Mouse (Mus musculus) inflammation-experienced regulatory T-cells, adult 6 months (primary cell): ENCODE measurements around the gene 2700097O09Rik. TPM values are rescaled to one million over a fixed set of nuclear protein-coding genes. Genes with fewer than 3 reads are reported as not detected.
"Not testable (repeated sequence)": the region's sequence is repeated elsewhere in the genome, so short reads cannot be mapped to it uniquely, and the experiment has no call there.

Source experiments
- ATAC-seq: one replicate; pipeline ENCODE4 v1.8.0; 2017
- polyA plus RNA-seq, 3 experiments: library from polyadenylated mRNA; unstranded; fragments of 100-300 nt; shearing (Covaris generic); gene quantifications; one replicate each; pipeline ENCODE4 v1.2.1; 2017

Gene 2700097O09Rik
- polyA plus RNA-seq, 3 experiments from 2014 or later = 18.7 to 24.4 (median 18.7) TPM

DNA sequence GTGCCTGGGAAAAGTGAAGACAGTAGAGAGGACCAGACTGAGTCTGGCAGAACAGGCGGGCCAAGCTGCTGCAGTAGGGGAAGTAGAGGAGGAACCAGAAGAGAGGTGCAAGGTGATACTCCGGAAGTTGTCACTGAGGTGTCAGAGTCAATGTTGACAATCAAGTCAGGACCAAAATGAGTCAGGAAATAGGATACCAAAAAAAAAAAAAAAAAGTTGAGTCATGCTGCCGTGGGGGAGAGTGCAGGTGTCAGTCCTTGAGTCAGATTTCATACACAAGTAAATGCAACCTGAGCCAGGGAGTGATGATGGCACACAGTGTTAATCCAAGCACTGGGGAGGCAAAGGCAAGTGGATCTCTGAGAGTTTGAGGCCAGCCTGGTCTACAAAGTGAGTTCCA lies 52.8 kb downstream of the 2700097O09Rik start:
- peak; percentile 80 for ATAC-seq

DNA sequence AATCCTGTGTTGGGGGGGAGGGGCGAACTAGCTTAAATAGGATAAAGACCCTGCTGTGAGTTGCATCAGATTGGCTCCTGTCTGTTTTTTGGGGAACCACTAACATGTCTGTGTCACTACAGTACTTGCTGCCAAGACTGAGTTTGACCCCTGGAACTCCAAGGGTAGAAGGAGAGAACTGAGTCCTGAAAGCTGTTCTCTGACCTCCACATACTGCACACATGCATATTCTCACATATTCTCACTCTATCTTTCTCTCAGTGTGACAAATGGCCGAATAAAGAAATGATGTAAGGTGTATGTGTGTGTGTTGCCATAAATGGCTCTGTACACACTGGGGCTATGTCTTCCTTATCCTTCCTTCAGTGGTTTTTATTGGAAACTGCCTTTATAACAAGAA lies 56.6 kb downstream of the 2700097O09Rik start:
- ATAC-seq = no peak

DNA sequence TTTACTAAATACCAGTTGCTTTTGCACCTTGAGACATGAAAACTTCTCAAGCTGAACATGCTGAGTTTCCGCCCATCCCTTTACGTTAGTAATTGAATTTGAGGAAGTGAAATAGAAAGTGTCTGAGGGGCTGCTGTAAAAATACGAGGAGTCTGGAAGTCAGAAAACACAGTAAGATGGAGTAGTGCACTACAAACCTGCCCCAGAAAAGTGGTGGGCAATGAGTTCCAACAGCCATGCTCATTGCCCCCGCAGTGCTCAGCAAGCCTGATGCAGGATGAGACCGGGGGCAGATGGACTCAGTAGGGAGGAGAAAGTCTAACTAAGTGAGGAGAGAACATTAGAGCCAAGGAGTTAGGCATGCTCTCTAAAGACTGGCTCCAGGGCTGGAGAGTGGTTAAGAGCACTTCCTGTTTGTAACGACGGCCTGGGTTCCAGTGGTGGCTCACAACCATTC lies 60.5 kb downstream of the 2700097O09Rik start:
- ATAC-seq = no peak

DNA sequence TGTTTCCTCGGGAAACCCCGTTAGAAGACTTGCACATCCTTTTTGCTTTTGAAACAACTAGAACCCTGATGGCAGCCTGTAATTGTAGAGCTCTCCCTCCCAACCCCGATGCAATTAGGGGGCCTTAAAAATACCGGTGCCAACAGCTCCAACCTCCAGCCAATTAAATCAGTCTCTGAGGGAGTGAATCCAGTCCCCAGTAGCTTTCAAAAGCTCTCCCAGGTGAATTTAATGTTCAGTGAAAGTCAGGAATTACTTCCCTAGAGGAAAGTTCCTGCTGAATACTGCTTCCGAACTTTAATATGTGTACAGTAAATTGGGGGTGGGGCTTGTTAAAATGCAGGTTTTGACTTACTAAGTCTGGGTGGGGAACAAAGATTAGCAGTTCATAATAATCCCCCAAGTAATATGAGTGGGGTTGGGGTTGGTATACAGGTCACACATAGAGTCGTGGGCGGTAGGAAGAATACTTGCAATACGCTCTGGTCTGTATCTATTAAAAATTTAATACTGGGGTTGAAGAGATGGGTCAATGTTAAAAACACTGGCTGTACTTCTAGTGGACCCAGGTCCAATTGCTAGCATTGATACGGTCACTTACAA lies 62.7 kb downstream of the 2700097O09Rik start:
- no peak for ATAC-seq

DNA sequence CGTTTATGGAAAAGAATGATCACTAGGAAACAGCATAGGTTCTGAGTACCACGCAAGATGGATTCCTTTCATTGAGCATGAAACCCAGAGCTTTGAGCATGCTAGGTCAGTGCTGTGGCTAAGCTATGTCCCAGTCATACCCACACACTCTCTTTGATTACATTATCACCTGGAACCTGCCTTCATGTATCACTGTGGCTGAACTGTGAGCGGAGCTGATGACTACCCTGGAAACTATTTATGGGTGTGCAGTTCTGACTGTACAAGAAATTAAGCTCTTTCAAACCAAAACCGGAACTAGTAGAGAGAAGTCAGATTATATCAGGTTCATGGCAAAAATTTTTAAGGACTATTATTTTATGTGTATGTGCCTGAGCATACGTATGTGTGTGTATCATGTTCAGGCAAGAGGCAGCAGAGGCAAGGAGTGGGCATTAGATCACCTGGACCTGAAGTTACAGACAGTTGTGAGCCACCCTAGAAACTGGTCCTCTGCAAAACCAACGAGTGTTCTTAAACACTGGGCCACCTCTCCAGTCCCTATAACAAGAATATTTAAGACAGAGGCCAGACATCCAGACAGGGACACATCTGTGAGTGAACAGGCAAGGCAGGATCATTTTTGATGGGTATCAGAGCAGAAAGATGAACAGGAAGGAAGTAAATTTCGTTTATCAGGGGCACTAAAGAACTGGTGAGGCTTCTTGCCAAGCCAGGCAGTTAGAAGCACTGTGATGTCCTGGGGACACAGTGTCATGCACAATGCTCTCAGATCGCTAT lies 63.4 kb downstream of the 2700097O09Rik start:
- peak; percentile 89 for ATAC-seq

DNA sequence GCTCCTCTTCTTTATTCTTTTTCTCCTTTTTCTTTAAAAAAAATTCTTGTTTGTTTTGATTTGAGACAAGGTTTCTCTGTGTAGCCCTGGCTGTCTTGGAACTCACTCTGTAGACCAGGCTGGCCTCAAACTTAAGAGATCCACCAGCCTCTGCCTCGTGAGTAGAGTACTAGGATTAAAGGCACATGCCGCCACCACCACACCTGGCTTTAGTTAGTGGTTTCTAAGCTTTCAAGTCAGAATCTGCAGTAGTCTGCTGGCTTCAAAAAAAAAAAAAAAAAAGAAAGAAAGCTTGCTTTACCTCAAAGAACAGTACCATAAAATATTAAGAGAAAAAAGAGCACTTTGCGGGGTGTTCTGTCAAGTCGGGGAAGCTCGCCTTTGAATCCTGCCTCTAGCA lies 64.5 kb downstream of the 2700097O09Rik start:
- no peak for ATAC-seq

DNA sequence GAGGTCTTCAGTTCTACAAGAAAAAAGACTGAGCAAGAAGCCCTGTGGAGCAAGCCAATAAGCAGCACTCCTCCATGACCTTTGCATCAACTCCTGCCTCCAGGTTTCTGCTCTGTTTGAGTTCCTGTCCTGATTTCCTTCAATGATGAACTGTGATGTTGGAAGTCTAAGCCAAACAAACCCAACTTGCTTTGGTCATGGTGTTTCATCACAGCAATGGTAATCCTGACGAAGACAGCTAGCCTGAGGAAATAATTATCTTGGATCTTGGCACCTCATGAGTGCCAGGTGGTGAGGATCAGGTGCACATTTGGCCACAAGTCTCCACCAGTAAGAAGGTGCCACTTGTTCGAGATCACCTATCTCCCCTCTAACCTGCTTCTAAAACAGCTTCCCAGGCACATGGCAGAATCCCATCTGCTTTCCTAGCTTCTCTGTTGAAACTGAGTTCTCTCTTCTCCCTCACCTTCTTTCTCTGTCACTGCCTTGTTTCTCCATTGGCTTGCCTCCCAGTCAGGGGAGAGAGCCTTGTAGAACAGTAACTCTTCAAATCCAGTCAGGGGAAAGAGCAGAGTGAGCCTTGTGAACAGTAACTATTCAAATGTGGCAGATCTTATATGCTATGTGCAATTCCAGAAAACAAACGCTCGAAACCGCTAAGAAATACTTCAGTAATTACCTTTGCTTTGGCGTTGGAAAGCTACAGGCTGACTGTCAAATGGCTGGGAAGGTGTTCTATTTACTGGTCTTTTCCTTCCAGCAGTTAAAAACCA lies 66.1 kb downstream of the 2700097O09Rik start, which contains the start of gene Baz1a:
Gene Baz1a, minus strand, starts transcription at position 723 of the 773 bp plus-strand sequence.
- no peak for ATAC-seq

DNA sequence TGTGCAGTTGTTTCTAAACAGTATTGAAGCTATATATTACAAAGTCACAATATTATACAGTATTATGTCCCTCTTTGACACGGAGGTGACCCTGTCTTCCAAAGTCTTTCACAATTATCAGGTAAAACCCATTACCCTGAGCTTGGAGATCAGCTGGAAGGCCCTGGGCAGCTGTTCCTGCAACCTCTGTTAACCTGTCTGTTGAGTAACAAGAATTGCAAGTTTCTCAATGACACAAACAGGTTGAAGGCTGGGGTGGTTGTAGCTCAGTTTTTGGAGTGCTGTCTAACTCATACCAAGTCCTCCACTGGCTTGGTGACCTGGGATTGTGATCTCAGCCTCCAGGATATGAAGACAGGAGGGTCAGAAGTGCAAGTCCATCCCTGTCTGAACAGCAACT lies 66.9 kb downstream of the 2700097O09Rik start:
- no peak for ATAC-seq

DNA sequence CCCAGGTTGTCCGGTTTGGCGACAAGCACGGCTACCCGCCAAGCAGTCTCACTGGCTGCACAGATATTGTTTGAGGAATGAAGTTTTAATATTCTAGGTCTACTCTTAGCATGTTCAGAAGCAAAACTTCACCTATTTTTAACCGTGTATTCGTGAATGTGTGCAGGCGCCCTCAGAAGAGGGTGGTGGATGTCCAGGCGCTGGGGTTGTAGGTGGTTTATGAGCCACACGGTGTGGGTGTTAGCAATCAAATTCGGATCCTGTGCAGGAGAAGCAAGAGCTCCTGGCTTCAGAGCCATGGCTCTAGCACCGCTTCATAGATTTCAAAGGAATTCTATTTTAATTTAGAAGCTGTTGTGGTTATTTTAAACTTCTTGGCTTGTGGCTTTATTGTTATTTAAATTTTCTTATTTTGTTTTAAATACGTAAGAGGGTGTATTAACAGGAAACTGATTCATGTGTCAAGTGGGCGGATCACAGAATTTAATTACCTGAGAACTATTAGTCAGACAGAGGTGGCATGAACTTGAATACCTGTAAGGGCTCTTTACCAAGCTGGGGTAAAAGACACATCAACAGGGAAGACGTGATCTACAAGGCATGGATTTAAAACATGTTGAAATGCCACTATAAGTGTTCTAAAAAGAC lies 72.4 kb downstream of the 2700097O09Rik start:
- peak; percentile 88 for ATAC-seq

DNA sequence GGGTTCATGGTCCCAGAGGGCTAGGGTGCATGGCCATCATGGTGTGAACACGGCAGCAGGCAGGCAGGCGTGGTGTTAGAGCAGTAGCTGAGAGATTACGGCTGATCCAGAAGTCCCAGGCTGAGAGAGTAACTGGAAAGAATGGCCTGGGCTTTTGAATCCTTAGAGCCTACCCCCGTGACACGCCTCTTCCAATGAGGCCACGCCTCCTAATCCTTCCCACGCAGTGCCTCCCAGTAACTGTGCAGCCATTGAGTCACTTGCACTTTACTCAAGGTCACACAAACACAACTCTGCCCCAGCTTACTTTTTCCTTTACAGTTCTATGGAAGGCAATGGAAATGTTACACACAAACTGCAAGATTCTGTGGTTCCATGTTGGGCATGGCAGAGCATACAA lies 73.8 kb downstream of the 2700097O09Rik start:
- no peak for ATAC-seq

DNA sequence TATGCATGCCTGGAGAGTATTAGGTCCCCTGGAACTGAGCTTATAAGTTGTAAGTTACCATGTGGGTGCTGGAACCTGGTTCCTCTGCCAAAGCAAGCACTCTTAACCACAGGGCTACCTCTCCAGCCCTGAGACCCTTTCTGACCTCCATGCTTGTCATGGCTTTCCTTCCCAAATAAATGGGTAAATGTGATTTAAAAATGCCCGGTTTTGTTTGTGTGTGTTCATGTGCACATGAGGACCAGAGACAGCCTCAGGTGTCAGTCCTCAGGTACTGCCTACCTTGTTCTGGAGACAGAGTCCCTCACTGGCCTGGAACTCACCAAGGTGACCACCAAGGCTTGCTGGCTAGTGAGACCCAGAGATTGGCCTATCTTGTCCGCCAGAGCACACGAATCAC lies 75.5 kb downstream of the 2700097O09Rik start:
- no peak for ATAC-seq

DNA sequence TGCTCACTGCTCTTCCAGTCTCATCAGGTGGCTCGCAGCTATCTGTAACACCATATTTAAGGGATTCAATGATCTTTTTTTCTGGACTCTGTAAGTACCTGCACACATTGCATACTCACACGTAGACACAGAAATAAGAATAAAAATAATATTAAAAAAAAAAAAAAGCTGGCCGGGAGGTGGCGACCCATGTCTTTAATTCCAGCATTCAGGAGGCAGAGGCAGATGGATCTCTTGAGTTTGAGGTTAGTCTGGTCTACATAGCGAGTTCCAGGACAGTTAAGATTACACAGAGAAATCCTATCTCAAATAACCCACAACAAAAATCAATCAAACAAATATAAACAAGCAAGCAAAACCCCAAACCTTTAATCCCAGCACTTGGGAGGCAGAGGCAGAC lies 76.1 kb downstream of the 2700097O09Rik start:
- no peak for ATAC-seq

DNA sequence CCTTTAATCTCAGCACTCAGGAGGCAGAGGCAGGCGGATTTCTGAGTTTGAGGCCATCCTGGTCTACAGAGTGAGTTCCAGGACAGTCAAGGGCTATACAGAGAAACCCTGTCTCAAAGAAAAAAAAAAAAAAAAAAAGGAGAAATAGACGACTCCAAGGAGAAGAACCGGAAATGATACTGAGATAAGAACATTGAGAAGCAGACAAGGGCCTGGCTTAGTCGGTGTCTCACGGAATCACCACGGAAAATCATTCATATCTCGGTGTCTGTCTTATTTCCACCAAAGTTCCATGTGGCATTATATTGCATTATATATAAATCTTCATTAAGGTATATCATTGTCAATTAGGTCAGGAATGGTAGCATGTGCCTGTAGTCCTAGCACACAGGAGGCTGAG lies 77.4 kb downstream of the 2700097O09Rik start:
- ATAC-seq = not testable (repeated sequence)

DNA sequence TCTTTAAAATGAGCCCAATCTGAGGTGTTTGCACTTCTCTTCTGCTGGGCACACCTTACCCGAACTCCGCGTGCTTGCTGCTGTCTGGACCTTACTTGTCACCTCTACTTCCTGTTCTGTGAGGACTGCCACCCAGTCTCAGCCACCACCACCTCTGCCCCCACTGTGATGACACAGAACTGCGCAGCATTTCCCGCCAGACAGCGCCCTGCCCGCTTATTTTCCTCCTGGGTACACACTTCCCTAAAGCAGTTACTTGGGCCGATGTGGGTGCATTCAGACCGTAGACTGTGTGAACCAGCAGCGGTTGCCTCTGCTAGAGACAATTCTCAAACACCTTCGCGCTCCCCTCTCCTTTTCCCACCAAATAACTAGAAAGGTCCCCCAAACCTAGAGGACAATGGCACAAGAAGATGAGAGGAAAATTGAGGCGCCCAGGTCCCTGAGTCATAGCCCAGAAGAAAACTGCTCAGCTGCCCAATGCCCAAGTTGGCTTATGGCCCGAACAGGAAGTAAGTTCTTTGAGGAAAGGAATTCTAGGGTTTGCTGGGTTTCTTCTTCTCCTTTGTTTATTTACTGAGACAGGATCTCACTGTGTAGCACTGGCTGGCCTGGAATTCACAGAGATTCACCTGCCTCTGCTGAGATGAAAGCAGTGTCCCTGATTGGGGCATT lies 80.8 kb downstream of the 2700097O09Rik start:
- peak; percentile 95 for ATAC-seq

DNA sequence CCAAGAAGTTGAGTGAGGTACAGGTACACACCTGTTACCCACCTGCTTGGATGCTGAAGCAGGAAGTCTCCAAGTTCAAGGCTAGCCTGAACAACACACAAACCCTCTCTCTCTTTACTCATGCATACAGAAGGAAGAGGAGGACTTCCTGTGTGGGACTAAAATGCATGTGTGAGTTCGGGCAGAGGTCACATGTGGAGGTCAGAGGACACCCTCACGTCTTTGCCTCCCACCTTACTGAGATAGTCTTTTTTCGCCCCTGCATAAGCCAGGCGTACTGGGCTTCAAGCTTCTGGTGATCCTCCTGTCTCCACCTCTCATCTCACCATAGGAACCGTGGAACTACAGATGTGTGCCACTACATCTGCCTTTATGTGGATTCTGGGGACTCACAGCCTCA lies 81.5 kb downstream of the 2700097O09Rik start:
- peak; percentile 25 for ATAC-seq

DNA sequence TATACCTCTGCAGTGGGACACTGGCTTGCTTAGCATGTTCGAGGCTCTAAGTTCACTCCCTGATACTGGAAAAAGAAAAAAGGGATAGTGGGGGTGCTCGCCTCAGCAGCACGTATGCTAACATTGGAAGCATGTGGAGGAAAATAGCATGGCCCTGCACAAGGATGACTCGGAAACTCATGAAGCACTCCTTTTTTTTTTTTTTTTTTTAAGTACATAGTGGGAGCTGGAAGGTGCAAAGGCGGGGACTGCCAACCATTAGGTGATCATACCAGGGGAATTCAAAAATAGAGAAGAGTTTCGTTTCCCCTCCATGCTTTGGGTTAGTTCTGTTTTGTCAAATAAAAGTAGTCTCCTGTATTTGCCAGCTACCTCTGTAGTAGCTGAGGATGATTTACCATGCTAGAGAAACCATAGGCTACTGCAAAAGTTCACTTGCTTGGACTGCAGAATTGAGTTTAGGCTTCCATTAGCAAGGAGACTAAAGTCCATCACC lies 82.9 kb downstream of the 2700097O09Rik start:
- ATAC-seq = no peak

DNA sequence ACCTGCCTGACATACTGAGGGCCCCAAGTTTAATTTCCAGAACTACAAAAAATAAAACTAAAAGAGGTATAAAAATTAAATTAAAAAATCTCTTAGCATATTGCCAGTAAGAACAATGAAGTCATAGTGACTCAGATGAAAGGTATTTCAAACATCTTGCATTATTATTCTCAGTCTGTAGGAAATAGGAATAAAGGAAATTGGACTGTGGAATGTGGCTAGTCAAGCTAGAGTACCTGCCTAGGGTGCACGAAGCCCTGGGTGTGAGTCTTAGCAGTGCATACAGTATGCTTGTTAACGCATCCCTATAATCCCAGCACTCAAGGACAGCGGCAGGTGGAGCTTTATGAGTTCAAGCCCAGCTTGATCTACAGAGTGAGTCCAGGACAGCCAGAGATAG lies 83.9 kb downstream of the 2700097O09Rik start:
- no peak for ATAC-seq

Other genes with a start within 250 kb of the 2700097O09Rik start
- 10 to 100 TPM; 26.1 to 36.4 (median 28.2) TPM for gene Cfl2, start 217.2 kb downstream of the 2700097O09Rik start, polyA plus RNA-seq
- not detected for gene Gm20403, start 93.6 kb downstream of the 2700097O09Rik start, polyA plus RNA-seq
- gene Baz1a, start 65.8 kb downstream of the 2700097O09Rik start, polyA plus RNA-seq = 10 to 100 TPM; 31.0 to 41.8 (median 34.4) TPM
- 100 to 1,000 TPM; 136 to 177 (median 154) TPM for gene Srp54a, start 152 bp upstream of the 2700097O09Rik start, polyA plus RNA-seq
- 10 to 100 TPM; 15.6 to 28.9 (median 16.6) TPM for gene Fam177a, start 44.4 kb upstream of the 2700097O09Rik start, polyA plus RNA-seq
- gene Srp54b, start 75.0 kb upstream of the 2700097O09Rik start, polyA plus RNA-seq = 10 to 100 TPM; 32.8 to 49.1 (median 34.4) TPM
- gene 1700047I17Rik2, start 119.5 kb upstream of the 2700097O09Rik start, polyA plus RNA-seq = not detected
- gene Srp54c, start 150.1 kb upstream of the 2700097O09Rik start, polyA plus RNA-seq = 10 to 100 TPM; 51.2 to 68.8 (median 54.5) TPM
- gene 1110008L16Rik, start 219.5 kb upstream of the 2700097O09Rik start, polyA plus RNA-seq = 10 to 100 TPM in 1 of 3 experiments, 1 to 10 TPM in 2; 6.1 to 10.2 (median 9.4) TPM
- 10 to 100 TPM; 18.1 to 32.2 (median 20.8) TPM for gene Ppp2r3c, start 222.9 kb upstream of the 2700097O09Rik start, polyA plus RNA-seq